Mouse (Mus musculus): ENCODE results near the gene Crhr2. TPM values are rescaled to one million over a fixed set of nuclear protein-coding genes. Genes with fewer than 3 reads are reported as not detected.
A peak's percentile ranks its signal among the peaks of the same experiment; 100 is the strongest.

Gene Crhr2
- total RNA-seq, 2 experiments from 2014 or later: 19.5 to 20.8 TPM

DNA sequence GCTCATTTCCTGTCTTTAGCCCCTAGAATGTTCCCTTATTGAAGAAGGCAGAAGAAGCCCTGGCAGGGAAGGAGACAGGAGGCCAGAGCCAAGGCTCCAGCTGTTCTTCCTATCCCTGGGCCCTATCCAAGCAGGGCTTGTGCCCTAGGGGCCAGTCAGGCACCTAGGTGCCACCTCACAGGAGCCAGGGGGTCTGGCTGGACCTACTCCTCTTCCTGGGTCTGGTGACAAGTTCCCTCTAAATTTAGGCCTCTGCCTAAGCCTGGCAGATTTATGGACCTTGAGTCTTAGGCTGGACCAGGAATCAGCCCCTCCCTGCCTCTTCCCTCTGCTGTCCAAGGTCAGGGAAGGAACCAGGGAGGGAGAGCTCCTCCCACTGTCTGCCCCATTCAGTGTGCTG lies 4.4 kb downstream of the Crhr2 start:
- intact Hi-C loops (cut with DNase I): no loop called here
- peak; percentile 19 to 38 for DNase-seq

DNA sequence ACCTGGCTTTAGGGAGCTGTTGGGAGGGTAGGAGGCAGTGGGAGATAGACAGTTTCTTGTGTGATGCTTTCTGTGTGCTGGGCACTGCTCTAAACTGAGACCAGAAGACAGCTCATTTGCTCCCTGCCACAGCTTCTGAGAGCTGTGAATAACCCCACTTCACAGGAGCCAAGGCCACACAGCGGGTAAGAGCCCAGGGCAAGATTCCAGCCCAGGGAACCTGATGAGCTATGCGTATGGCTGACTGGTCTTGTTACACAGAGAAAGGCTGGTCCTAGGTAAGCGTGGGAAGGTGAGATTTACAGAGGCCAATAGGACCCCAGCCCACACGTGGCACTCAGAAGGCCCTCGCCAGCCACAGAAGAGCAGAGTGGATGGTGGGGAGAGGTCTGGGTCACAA lies 6.2 kb downstream of the Crhr2 start:
- intact Hi-C loops (cut with DNase I): no loop called here
- no peak for DNase-seq

DNA sequence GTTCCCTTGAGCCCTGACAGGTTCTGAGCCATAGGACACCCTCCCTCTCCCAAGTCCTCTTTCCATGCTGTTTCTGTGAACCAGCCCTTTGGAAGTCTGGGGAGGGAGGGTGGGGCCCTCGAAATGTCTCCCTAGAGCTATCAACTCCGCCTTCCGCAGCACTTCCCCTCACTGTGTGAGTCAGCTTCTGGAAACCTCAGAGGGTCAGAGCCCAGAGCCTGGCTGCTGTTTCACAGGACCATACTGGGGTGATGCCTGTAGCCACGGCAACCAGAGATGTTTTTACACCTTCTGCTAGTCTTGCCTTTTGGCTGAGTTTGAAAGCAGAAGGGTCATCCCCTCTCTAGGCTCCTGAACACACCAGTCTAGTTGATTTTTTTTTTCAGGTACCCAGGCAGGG lies 9.8 kb downstream of the Crhr2 start:
- no peak for DNase-seq
- intact Hi-C loops (cut with DNase I): no loop called here

DNA sequence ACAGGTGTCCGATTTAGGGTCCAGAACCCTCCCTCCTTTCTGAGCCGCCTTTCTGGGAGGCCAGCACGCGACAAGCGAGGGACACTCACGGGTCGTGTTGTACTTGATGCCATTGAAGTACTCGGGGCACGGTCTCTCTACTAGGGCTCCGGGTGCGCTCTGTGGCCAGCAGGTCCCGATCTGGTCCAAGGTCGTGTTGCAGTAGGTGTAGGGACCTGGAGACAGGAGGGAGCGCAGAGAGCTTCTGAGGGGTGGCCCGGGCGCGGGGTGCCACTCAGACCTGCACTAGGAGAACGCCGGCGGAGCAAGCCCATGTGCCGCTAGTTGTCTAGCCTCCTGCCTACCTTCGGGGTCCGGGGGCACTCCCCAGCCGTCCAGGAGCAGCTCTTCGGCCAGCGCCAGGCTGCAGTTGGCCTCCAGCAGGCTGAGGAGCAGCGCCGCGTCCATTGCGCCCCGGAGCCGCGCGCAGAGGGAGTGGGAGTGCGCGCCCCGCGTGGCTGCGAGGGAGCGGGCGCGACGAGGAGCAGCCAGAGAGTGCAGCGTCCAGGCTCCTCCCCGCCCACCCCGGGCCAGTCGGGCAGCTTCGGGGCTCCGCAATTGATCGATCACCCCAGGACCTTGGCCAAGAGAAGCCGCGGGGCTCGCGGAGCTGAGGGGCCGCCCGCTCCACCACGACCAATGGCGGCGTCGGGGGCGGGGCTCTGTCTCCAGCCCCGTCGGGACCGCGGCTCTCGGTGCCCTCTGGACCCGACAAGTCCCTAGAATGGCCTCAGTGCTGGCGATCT lies 15.3 kb downstream of the Crhr2 start:
- DNase-seq: no peak

DNA sequence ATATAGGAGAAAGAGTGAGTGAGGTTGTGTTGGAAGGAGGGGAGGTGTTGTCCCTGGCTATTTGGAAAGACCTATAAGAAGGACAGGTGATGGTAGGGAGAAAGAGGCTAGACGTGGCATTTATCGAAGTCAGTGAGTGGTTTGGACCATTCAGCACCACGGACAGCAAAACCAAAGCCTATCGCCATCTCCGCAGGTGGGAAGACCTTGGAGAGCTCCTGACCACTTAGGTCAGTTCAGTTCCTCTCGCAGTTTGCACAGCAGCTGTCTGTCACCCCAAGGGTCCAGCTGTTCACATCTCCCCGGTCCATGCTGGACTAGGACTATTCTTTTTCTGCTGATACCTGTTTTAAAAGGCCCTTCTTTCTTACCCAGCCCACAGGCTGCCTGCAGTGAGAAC lies 24.5 kb downstream of the Crhr2 start:
- no peak for DNase-seq
- intact Hi-C loops (cut with DNase I): no loop called here

More for the DNA sequence above, 15.3 kb downstream of the Crhr2 start:
- intact Hi-C loops (cut with DNase I): no loop called here

DNA sequence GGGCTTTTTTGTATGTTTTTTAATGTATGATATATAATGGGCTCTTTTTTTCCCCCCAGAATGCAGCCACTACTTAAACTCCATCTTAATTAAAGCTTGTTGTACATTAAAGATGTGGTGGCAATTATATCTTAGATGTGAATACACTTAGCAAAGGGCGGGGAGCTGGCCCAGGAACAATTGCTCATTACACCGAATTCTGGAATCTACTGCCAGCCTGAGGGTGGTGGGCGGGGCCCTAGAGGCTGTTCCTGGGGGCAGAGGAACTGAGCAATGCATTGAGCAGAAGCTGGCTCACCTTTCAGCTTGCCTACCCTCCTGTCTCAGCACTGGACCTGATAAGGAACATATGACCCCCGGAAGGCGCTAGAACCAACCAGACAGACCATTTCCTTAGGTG lies 34.2 kb downstream of the Crhr2 start:
- intact Hi-C loops (cut with DNase I): no loop called here
- DNase-seq: no peak

DNA sequence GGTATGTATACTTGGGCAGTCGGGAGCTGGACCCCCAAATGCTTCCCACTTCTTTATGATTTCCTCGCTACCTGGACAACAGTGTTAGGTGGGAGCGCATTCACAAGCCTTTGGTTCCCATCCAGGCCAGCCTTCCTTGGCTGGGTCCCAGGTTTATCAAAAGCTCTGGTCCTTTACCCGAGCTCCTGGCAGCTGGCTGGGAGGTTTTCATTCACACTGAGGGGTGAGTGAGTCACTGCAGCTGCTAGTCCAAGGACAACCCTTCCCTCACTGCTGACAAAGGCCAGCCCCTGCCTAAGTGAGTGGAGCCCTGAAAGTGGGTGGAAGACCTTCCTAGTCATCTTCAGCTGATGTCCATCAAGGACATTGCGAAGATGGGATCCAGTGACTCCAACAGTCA lies 34.8 kb downstream of the Crhr2 start:
- intact Hi-C loops (cut with DNase I): no loop called here
- no peak for DNase-seq

DNA sequence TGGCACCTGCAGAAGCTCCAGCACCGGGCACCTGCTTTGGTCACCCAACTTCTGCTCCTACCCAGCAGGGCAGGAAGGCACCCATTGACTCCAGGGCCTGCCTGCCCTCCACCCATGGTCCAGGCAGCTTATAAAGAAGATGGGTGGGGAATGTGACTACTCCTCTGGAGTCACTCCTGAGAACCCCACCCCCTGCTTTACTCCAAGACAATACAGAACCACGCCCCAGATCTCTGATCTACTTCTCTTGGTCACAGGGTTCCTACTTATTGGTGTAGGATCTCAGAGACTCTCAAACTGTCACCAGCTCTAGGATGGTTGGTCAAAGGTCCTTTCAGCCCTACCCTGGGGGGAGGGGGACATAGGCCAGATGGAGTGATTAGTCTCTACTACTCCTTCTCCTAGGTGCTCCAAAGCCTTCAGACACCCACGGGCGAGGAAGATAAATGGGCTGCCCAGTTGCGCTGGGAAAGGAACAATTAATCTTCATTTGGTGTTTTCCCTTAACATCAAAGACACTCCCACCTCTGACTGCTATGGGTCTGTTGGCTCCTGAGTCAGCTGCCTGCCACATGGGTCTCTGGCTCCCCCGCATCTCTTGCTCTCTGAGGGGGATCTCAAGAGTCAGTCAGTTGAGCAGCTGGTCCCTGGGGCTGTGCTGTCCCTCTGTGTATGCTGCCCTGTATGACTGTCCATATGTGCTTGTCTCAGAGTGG lies 39.2 kb downstream of the Crhr2 start:
- no peak for DNase-seq
- intact Hi-C loops (cut with DNase I): no loop called here

DNA sequence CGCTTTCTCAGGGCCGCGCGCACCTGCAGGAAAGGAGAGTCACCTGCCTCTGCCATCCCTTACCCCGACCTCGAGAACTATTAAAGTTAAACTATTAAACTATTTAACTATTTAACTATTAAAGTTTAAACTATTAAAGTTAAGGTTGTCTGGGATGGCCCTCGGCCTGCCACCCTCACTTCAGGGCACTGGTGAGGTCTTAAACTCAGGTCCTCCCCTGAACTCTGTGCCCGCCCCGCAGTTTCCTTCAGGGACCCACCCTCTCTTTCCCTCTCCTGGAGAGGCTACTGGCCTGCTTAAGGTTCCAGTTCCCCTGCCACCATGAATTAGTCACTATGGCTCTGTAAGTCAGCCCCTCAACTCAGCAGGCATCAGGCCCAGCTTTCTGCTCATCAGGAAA lies 41.4 kb downstream of the Crhr2 start:
- no peak for DNase-seq
- intact Hi-C loops (cut with DNase I): loop anchor here (2.0 kb wide), 1 partner anchor 75 kb away; no protein-coding TSS in a partner anchor

DNA sequence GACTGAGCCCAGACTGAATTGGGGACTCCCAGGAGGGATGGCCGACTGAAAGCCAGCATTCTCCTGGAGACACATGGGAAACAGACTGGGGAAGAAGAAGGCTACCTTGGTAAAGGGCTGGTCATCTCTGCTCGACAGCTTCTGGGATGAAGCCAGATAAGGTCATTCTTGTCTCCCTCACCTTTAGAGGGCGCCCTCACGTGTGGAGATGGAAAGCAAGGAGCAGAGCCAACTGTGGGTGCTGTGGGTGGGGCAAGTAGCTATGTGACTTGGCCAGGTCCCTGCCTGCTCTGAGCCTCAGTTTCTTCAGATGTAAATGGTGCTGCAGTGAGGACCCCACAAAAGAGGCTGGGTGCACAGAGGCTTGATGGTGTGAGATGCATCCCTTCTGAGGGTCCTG lies 42.2 kb downstream of the Crhr2 start:
- intact Hi-C loops (cut with DNase I): loop anchor here (2.0 kb wide), 1 partner anchor 76 kb away; no protein-coding TSS in a partner anchor
- no peak for DNase-seq

DNA sequence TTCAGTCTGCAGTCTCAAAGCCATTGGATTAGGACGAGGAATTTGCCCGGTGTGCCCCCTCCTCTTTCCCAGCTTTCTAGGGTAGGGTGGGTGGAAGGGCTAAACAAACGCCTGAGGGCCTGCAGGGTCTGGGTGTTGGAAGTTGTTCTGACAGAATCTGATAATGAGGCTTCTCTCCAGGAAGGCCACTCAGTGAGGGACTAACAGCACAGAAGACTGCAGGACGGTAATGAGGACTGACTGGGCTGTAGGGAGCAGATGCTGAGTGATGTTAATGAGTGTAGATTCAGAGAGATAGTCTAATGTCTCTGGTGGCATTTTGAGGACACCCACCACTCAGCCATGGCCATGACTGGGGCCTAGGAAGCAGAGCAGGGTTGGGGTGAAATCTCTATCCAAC lies 45.5 kb downstream of the Crhr2 start:
- no peak for DNase-seq
- intact Hi-C loops (cut with DNase I): no loop called here

DNA sequence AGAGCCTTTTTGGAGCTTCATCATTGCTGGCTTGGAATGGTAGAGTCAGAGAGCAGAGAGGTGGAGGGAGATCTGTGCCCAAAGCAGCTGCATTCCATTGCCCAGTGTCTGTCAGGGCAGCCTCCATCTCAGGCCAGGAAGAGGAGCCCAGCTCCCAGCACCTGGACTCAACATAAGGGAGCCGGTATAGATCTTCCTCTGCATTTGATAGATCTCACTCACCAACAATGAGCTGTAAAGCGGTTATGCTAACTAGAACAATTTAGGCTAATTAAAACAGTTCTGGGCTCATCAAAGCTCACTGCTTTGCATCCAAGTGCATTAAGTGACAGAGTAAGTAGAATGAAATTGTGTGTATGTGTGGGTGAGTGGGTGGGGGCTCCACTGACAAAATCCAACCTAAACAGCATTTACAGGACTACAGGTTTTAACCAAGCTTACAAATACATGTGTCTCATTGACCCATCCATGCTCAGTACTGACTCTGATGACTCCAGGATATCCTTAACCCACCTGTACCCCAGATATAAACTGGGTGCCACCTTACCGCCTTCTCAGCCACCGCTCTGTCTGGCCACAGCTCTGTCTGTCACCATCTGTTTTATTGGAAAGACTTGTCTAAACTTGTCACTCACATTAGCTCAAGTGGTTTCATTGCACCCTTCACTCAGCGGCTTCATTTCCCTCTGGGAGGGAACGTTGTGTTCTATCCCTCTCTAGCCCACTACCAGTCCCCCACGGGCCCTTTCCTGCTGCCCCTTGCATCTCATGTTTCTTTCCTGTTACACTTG lies 50.4 kb downstream of the Crhr2 start:
- intact Hi-C loops (cut with DNase I): no loop called here
- DNase-seq: no peak

DNA sequence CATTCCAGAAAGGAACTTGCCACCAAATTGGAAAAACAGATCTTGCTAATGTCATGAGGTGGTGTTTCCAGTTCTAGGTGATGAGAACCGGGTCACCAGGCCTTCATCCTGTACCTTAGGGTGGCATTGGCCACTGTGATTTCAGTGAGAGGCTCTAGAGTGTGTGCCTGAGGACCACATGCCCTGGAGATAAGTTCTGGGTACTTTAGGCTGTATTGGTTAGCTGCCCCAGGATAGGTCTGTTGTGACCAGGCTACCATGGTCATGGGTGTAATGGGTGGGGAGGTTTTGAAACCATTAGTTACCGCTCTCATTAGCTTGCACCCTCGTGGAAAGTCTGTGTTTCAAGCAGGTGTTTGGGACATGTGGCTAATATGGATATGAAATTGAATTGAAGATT lies 51.4 kb downstream of the Crhr2 start:
- intact Hi-C loops (cut with DNase I): no loop called here
- DNase-seq: no peak

DNA sequence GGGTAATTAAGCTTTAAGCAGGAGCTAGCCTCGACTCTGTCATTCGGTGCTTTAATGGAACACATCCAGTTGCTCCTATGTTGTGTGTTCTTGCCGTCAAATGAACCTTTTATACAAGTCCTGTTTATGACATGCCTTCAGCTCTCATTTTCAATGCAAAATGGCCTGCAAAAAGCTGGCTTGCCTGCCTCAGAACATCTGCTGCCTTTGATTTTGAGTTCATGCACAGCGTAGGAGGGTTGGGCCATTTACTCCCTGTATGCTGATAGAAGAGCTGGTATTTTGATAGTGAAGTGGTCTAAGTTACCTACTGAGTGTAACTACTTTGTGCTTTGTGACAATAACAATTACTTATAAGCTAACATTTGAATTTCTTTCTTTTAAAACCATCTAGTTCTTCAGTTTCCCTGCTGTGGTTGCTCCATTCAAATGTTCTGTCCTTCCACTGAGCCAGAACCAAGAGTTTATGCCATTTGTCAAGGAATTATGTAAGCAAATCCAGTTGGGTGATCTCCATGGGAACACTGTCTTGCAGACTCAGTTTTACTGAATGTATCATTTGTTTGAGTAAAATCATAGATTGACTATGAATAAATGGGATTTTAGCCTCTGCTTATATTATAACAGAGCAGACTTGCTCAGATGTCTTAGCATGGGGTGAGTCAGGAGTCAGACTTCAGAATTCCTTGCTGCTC lies 56.1 kb downstream of the Crhr2 start:
- intact Hi-C loops (cut with DNase I): no loop called here
- DNase-seq: no peak

DNA sequence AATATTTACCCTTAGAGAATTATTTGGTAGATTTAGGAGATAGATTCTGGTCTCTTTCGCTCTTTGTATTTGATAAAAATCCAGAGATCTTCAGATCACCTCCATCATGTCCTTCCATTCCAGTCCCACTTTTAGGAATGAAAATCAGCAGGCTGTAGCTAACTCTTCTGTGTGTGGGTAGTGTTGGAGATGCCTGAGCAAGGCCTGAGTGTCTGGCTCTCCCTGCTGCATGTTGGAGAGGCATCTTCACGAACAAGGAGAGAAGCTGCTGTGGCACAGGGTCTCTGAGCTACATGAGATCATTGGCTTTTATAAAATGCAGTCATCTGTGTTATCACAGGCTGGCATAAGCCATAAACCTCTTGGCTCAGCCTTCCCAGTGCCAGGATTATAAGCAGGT lies 66.9 kb downstream of the Crhr2 start:
- intact Hi-C loops (cut with DNase I): no loop called here
- DNase-seq: no peak

DNA sequence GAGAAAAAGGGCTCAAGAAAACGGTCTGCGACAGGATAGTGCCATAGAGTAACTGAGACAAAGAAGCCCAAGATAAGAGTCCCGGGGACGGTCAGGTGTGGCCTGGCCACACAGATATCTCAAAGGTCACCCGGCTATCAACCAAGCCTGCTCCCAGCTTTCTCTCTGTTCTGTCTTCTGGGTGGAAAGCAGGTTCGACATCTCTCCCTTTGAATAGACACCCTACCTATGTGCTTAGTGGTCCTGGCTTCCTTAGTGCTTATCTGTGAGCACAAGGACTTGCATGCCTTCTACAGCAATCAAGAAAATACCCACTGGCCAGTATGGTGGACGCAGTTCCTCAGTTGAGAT lies 68.4 kb downstream of the Crhr2 start:
- intact Hi-C loops (cut with DNase I): no loop called here
- no peak for DNase-seq

DNA sequence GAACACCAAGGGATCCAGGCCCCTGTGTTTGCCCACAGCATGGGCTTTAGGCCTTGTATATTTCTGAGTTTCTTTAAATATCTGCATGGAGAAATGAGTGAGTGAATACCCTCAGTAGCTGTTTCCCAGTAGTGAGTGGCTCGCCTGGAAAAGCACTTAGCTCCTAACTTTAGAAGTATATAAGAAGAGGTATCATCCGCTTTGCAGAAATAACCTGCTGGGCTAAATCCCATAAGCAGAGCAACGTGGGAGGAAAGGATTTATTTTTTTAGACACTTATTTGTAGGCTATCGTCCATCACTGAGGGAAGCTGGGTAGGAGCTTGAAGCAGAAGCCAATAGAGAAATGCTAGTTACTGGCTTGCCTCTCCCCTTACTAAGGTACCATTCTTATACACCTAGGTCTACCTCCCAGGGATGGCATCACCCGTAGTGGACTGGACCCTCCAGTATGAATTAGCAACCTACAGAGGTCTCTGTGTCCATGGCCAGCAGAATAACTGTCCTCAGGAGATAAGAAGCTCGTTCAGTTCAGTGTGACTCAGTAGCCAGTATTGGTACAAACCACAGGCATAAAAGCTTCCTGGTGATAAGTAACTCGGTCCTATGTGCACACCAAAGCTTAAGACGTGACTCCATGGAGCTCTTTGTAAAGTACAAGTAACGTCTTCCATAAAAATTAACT lies 68.9 kb downstream of the Crhr2 start:
- DNase-seq: no peak
- intact Hi-C loops (cut with DNase I): no loop called here

DNA sequence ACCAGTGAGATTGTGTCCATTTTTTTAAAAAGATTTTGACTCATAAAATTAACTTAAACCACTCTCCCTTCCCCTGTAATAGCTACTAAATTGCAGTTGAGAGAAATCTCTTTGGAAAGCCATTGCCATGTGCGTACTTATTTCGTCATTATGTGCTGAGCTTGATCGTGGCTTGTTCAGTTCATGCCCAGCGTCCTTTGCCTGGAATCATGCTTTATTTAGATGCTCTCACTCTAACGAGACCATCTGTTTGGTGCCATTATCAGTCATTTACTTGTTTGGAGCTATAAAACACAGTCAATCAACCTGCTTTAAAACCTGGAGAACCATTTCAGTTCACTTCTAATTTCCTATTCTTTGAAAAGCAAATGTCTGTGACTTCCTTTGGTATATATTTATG lies 70.6 kb downstream of the Crhr2 start:
- no peak for DNase-seq
- intact Hi-C loops (cut with DNase I): no loop called here

DNA sequence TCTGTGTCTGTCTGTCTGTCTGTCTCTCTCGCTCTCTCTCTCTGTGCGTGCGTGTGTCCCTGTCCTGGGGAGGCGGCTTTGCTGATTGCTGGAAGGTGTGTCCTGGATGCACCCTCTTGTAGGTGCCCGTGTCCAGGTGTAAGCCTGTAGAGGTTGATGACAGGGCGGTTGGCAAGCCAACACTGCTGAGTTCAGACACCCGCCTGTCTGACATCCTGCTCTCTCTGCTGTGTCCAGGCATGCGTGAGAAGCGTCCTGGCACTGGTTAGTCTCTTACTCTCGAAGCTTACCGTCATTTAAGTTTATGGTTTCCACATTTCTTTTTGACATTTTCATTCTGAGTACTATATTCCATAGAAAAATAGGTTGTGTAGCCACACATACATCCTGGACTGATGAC lies 71.5 kb downstream of the Crhr2 start:
- intact Hi-C loops (cut with DNase I): no loop called here
- no peak for DNase-seq

DNA sequence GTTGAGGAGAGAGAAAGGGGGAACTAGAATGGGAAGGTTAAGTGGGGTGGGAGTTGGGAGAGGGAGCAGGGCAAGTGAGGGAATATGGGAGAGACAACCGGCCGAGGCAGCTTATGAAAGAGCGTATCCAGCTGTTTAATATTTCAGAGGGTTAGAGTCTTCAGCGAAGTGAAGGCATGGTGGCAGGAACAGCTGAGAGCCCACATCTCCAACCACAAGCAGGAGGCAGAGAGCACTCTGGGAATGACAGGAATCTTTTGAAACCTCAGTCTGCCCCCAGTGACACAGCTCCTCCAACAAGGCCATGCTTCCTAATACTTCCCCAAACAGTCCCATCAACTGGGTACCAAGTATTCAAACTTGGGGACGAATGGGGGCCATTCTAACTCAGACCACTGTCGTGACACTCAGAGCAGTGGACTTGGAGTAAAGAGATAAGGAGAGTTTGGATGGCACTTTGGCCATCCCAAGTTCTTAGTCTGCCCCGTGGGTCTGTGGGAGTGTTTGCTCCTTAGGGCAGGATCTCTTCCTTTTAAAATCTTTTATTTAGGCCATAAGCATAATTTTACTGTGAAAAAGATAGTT lies 72.5 kb downstream of the Crhr2 start:
- no peak for DNase-seq
- intact Hi-C loops (cut with DNase I): no loop called here

Measured in gastrocnemius, postnatal 36 days (tissue).